Mouse (Mus musculus) E14TG2a.4 (cell line): ENCODE data around the gene Dis3l2.

Source experiments
- H3K27me3 ChIP-seq: 2 replicates; pipeline ENCODE4 v1.6.1; 2014; ENCODE audit warnings: low read length, control low read depth; ENCODE audit not compliant: insufficient read depth
- H3K36me3 ChIP-seq: 2 replicates; pipeline ENCODE4 v1.6.1; 2014; ENCODE audit warnings: low read length, control low read depth; ENCODE audit not compliant: insufficient read depth
- H3K4me1 ChIP-seq: replicated peaks from 2 replicates; pipeline ENCODE4 v1.6.1; 2014; ENCODE audit warnings: low read depth, low read length, control low read depth
- H3K4me3 ChIP-seq: replicated peaks from 2 replicates; pipeline ENCODE4 v1.5.1; 2014; ENCODE audit warnings: mild to moderate bottlenecking, low read length
- H3K9me3 ChIP-seq: 2 replicates; pipeline ENCODE4 v1.6.1; 2014; ENCODE audit warnings: low read length, control low read depth
- CTCF ChIP-seq: conservative IDR thresholded peaks from 2 replicates; pipeline ENCODE4 v1.5.1; 2014; ENCODE audit warnings: low read length
- NANOG ChIP-seq: IDR thresholded peaks from 2 replicates; pipeline ENCODE4 v1.6.1; 2014; ENCODE audit warnings: borderline replicate concordance, low read length, mixed read lengths
- POU5F1 ChIP-seq: IDR thresholded peaks from 2 replicates; pipeline ENCODE4 v1.6.1; 2014; ENCODE audit warnings: low read length, borderline replicate concordance

Gene Dis3l2

GRCm38 (mm10) chr1:87001365-87001764 is 297.8 kb downstream of the Dis3l2 start:
- no peaks in the 10 kb centered on the region for H3K27me3 ChIP-seq
- H3K4me3 ChIP-seq = no peak overlapping the region
- no peaks in the 10 kb centered on the region for H3K36me3 ChIP-seq
- H3K9me3 ChIP-seq = no peaks in the 10 kb centered on the region
- TF ChIP-seq POU5F1 (no peak), NANOG (no peak), CTCF (no peak)
- H3K4me1 ChIP-seq = no peaks in the 10 kb centered on the region

GRCm38 (mm10) chr1:87002545-87003168 is 299.0 kb downstream of the Dis3l2 start:
- TF ChIP-seq NANOG = no peak
- no peak for TF ChIP-seq CTCF
- TF ChIP-seq POU5F1 = no peak
- Histone ChIP-seq H3K36me3 (no peaks in the 10 kb centered on the region), H3K9me3 (no peaks in the 10 kb centered on the region), H3K4me1 (peaks cover under 1% of the 10 kb centered on the region; the same call in 1 of the 2 replicates), H3K4me3 (no peak overlapping the region), H3K27me3 (no peaks in the 10 kb centered on the region)

GRCm38 (mm10) chr1:87003169-87003552 is 299.6 kb downstream of the Dis3l2 start:
- Histone ChIP-seq H3K36me3 (no peaks in the 10 kb centered on the region), H3K27me3 (no peaks in the 10 kb centered on the region), H3K4me3 (no peak overlapping the region), H3K4me1 (peaks cover 5% of the 10 kb centered on the region; the same call in 1 of the 2 replicates), H3K9me3 (no peaks in the 10 kb centered on the region)
- TF ChIP-seq POU5F1 = no peak
- no peak for TF ChIP-seq NANOG
- TF ChIP-seq CTCF = no peak

DNA sequence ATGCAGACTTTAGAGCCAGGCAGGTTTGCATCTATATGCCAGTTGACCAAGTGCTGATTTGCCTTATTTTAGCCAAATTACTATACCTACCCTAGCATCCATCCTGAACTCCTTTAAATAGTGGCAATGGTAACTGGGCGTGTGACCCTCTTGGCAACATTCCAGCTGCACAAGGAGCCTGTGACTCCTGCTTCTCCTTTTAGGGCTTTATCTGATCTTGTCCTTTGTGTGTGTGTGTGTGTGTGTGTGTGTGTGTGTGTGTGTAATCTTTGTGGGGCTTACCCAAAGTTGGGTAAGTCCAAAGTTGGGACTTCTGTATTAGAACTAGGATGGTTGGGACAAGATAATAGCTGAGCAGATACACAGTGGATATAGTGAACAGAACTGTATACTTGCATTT is 302.8 kb downstream of the Dis3l2 start:
- Histone ChIP-seq H3K4me1 (peaks cover 19% of the 10 kb centered on the region), H3K36me3 (no peaks in the 10 kb centered on the region), H3K27me3 (no peaks in the 10 kb centered on the region), H3K4me3 (no peak overlapping the region), H3K9me3 (no peaks in the 10 kb centered on the region)
- no peak for TF ChIP-seq CTCF
- TF ChIP-seq NANOG = no peak
- TF ChIP-seq POU5F1 = no peak

- Histone ChIP-seq H3K9me3 (no peaks in the 10 kb centered on the region), H3K36me3 (no peaks in the 10 kb centered on the region), H3K4me1 (peaks cover 25% of the 10 kb centered on the region), H3K4me3 (no peak overlapping the region), H3K27me3 (no peaks in the 10 kb centered on the region)
- TF ChIP-seq CTCF = no peak
- no peak; the same call in 1 of the 2 replicates for TF ChIP-seq NANOG
- TF ChIP-seq POU5F1 = no peak
These were observed 304.6 kb downstream of the Dis3l2 start for GRCm38 (mm10) chr1:87008211-87008610.

GRCm38 (mm10) chr1:87009156-87009555 is 305.5 kb downstream of the Dis3l2 start:
- Histone ChIP-seq H3K36me3 (no peaks in the 10 kb centered on the region), H3K9me3 (no peaks in the 10 kb centered on the region), H3K4me1 (peaks cover 25% of the 10 kb centered on the region), H3K4me3 (no peak overlapping the region), H3K27me3 (no peaks in the 10 kb centered on the region)
- no peak for TF ChIP-seq CTCF
- no peak for TF ChIP-seq POU5F1
- TF ChIP-seq NANOG = no peak

DNA sequence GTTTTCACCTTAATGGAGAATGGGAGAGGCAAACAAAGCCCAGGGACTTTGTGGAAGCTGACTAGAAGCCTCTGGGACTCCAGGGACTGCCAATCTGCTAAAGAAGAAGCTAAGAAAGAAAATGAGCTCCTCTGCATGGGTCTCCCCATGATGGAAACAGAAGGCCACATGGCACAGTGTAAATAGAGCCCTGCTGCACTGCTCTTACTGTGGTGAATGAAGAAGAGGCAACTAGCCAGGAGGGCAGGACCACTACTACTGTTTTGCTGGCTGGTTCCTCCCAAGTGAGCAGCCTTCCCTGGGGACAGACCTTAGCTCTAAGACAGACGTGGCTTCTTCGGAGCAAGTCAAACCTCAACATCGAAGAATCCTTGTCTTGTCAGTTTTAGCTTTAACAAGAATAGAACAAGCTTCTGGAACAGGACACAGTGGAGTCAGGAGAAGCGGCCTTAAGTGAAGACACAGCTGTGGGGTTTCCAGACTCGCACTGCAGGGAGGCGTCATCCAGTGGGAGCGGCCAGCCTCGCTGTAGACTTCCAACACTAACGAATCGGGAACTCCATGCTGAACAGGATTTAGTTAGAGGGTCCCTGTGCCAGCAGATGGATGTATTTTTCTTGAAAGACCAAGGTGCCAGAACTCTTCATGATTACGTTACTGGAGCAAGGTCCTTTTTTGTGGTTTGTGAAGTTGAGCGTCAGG is 307.2 kb downstream of the Dis3l2 start:
- Histone ChIP-seq H3K4me1 (peaks cover 25% of the 10 kb centered on the region), H3K36me3 (no peaks in the 10 kb centered on the region), H3K4me3 (no peak overlapping the region), H3K9me3 (no peaks in the 10 kb centered on the region), H3K27me3 (no peaks in the 10 kb centered on the region)
- no peak for TF ChIP-seq CTCF

- Histone ChIP-seq H3K4me1 (peaks cover 25% of the 10 kb centered on the region), H3K36me3 (no peaks in the 10 kb centered on the region), H3K9me3 (no peaks in the 10 kb centered on the region), H3K27me3 (no peaks in the 10 kb centered on the region), H3K4me3 (no peak overlapping the region)
- TF ChIP-seq CTCF (no peak), POU5F1 (no peak), NANOG (no peak)
These were observed 308.1 kb downstream of the Dis3l2 start for GRCm38 (mm10) chr1:87011718-87012117.

DNA sequence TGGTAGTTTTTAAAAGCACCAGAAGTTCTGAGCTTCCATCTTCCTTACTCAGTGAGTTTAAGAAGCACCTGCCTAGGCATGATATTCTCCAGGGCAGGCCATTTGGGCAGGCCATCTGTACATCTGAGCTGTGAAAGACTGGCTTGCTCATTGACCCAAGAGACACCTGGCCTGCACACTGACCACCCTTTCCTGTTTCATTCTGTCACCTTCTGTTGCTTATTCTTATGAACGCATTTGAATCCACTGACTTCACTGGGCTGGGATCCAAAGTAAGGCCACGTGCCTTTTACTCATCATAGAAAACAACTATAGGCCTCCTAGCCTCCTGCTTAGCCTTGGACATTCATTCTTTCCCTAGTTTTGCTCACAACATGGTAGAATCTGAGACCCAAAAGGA is 309.0 kb downstream of the Dis3l2 start:
- Histone ChIP-seq H3K27me3 (no peaks in the 10 kb centered on the region), H3K9me3 (no peaks in the 10 kb centered on the region), H3K4me1 (peaks cover 24% of the 10 kb centered on the region), H3K36me3 (no peaks in the 10 kb centered on the region), H3K4me3 (no peak overlapping the region)
- TF ChIP-seq CTCF (no peak), POU5F1 (no peak), NANOG (no peak)
